25 mouse cellular contexts compared by ENCODE assay signal in the genomic region with DNA sequence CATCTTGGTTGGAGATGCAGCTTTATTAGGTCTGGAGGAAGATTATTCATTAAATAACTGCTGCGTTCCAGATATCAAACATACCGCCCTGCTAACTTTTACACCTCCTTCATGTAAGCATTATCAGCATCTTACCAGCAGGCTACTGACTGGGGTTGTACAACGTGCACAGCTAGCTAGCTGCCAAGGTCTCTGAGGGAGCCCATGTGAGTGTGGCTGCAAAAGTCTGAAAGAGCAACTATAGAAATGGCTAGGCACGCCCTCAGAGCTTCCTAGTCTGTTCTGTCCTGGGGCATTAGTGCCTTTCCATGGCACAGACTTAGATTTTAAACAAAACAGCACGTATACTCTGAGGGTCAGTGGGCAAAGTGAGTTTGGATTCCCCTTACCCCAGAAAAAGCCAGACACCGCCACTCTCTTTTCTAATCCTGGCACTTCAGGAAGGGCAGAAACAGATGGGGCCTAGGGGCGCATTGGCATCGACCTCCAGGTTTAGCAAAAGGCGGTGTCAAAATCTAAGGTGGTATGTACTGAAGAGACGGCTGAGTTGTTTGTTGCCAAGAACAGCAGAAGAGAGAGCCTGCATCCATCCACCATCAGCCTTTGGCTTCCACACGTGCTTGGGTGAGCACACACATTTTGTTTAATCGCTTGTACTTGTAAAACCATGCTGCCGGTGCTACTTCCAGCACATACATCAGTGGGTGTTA.
DNase-seq lines count a peak whose midpoint lies in the region; ATAC-seq lines count a peak whose summit lies in the region.
"Had no signal": no experiment of that assay in that cellular context is flagged by ENCODE, and none has a peak within 500 bp of the region (broad histone marks: within the 10 kb centered on the region; RNA-seq: fewer than 3 reads in every experiment).

No protein-coding gene starts in this region.

- peak overlapping the region; percentile 70; the same call in 1 of the 2 replicates for H3K27ac ChIP-seq in midbrain, embryonic 10.5 days (replicated peaks)
- H3K27ac ChIP-seq in midbrain, embryonic 14.5 days (replicated peaks; ENCODE audit: low read depth, low read length) = no peak overlapping the region
- H3K27ac ChIP-seq in forebrain, embryonic 15.5 days (replicated peaks) = peak overlapping the region; percentile 92
- H3K27ac ChIP-seq: heart, embryonic 15.5 days; limb, embryonic 12.5 days had no signal

- no peaks in the 10 kb centered on the region for H3K9me3 ChIP-seq in midbrain, embryonic 10.5 days (replicated peaks)
- H3K9me3 ChIP-seq in midbrain, embryonic 14.5 days (ENCODE audit: control insufficient read depth, low read length) = no peaks in the 10 kb centered on the region
- no peaks in the 10 kb centered on the region for H3K9me3 ChIP-seq in forebrain, embryonic 15.5 days
- H3K9me3 ChIP-seq: G1E; heart, embryonic 15.5 days; limb, embryonic 12.5 days; midbrain, embryonic 13.5 days had no signal

- no peak overlapping the region for H3K9ac ChIP-seq in midbrain, embryonic 14.5 days (replicated peaks; ENCODE audit: low read length)
- H3K9ac ChIP-seq in forebrain, embryonic 15.5 days (replicated peaks) = no peak overlapping the region
- H3K9ac ChIP-seq: heart, embryonic 15.5 days; limb, embryonic 12.5 days; liver, postnatal 0 days; midbrain, embryonic 13.5 days had no signal

- H3K36me3 ChIP-seq in midbrain, embryonic 10.5 days = no peaks in the 10 kb centered on the region
- H3K36me3 ChIP-seq in midbrain, embryonic 14.5 days (ENCODE audit: control insufficient read depth, insufficient read depth, low read length) = no peaks in the 10 kb centered on the region
- no peaks in the 10 kb centered on the region for H3K36me3 ChIP-seq in forebrain, embryonic 15.5 days
- H3K36me3 ChIP-seq: G1E; heart, embryonic 15.5 days; limb, embryonic 12.5 days; midbrain, embryonic 13.5 days had no signal

- H3K4me3 ChIP-seq in midbrain, embryonic 10.5 days = no peak overlapping the region
- no peak overlapping the region for H3K4me3 ChIP-seq in midbrain, embryonic 14.5 days (replicated peaks; ENCODE audit: low read depth, low read length)
- no peak overlapping the region for H3K4me3 ChIP-seq in forebrain, embryonic 15.5 days
- H3K4me3 ChIP-seq: heart, embryonic 15.5 days; limb, embryonic 12.5 days; midbrain, embryonic 13.5 days had no signal

- ATAC-seq in midbrain, embryonic 14.5 days (ENCODE audit: low FRiP score, low TSS enrichment) = no peak
- ATAC-seq in forebrain, embryonic 15.5 days (replicated peaks) = no peak; the same call in 1 of the 2 replicates
- no peak for ATAC-seq in activated CD4-positive, CD25-positive, alpha-beta regulatory T cell, adult 4 months
- ATAC-seq: intestine, embryonic 16.5 days; liver, postnatal 0 days; lung, postnatal 0 days had no signal

- DNase-seq in cerebellum, postnatal 14 days = peak; percentile 62 to 70
- DNase-seq in cerebellum, adult 11 months = no peak
- DNase-seq in midbrain, embryonic 10.5 days (ENCODE audit: low spot score) = no peak
- DNase-seq in midbrain, embryonic 14.5 days = no peak
- no peak for DNase-seq in lung, postnatal 10 days
- DNase-seq in spleen, postnatal 4 days (ENCODE audit: low spot score in 2 of 2) = no peak
- DNase-seq: adrenal gland, postnatal 14 days; cerebellum, postnatal 25 days; embryo, embryonic 11 days; gastrocnemius, postnatal 25 days; heart, postnatal 36 days; kidney, adult 9 months; kidney, postnatal 14 days; liver, postnatal 0 days; right cerebral cortex, postnatal 14 days; spleen, adult 18-20 months had no signal

- no peak overlapping the region for H3K4me2 ChIP-seq in midbrain, embryonic 14.5 days (ENCODE audit: low read length)
- H3K4me2 ChIP-seq in forebrain, embryonic 15.5 days (replicated peaks) = no peak overlapping the region
- H3K4me2 ChIP-seq: heart, embryonic 15.5 days; limb, embryonic 12.5 days; liver, embryonic 11.5 days had no signal

- peaks cover 38% of the 10 kb centered on the region for H3K4me1 ChIP-seq in midbrain, embryonic 10.5 days
- H3K4me1 ChIP-seq in midbrain, embryonic 14.5 days (ENCODE audit: control insufficient read depth, insufficient read depth, low read length) = peaks cover 19% of the 10 kb centered on the region; the same call in 1 of the 2 replicates
- H3K4me1 ChIP-seq in forebrain, embryonic 15.5 days = peaks cover 34% of the 10 kb centered on the region

- H3K27me3 ChIP-seq in midbrain, embryonic 10.5 days (ENCODE audit: low read depth, poor library complexity, severe bottlenecking) = peaks cover 98% of the 10 kb centered on the region
- H3K27me3 ChIP-seq in midbrain, embryonic 14.5 days (ENCODE audit: control insufficient read depth, insufficient read depth, low read length) = peaks cover 72% of the 10 kb centered on the region
- H3K27me3 ChIP-seq in forebrain, embryonic 15.5 days = peaks cover 11% of the 10 kb centered on the region; the same call in 1 of the 2 replicates
- H3K27me3 ChIP-seq: heart, embryonic 15.5 days; limb, embryonic 12.5 days had no signal

- 83% methylated on average over 13 of the region's 13 CpGs for WGBS in midbrain, embryonic 10.5 days
- 77% methylated on average over 13 of the region's 13 CpGs for WGBS in midbrain, embryonic 14.5 days
- 50% methylated on average over 13 of the region's 13 CpGs for WGBS in forebrain, embryonic 15.5 days

Comparison
In these comparisons a context has a peak if more than half of its experiments do, and no peak if none do; other contexts are left out.
1. DNase-seq: peak in cerebellum, postnatal 14 days (2 of 2); none in cerebellum, adult 11 months (single experiment), midbrain, embryonic 10.5 days (single experiment), midbrain, embryonic 14.5 days (single experiment), lung, postnatal 10 days (single experiment) and spleen, postnatal 4 days (0 of 2).